Mouse (Mus musculus): Measurements from ENCODE around the gene Pusl1.

- TF ChIP-seq POLR2A (IDR thresholded peaks at IDR 0.05; ENCODE audit: low read depth, low read length), result no peak
- TF ChIP-seq CTCF (conservative IDR thresholded peaks at IDR 0.05; ENCODE audit: insufficient read depth, insufficient read length, low read depth, low read length), result no peak
Observed at GRCm38 (mm10) chr4:155905634-155906033, 14.1 kb upstream of the Pusl1 start.
